In genomic region chr9:50770011-50770410, GRCm38 (mm10) we compare ENCODE assay signal across 19 mouse cellular contexts. TPM values are rescaled to one million over a fixed set of nuclear protein-coding genes. Genes with fewer than 3 reads are reported as not detected.
"Had no signal": no experiment of that assay in that cellular context is flagged by ENCODE, and none has a peak within 500 bp of the region (broad histone marks: within the 10 kb centered on the region; RNA-seq: fewer than 3 reads in every experiment).

No protein-coding gene starts in this region.

- H3K9me3 ChIP-seq: limb, embryonic 12.5 days; limb, embryonic 15.5 days; stomach, embryonic 15.5 days had no signal

- H3K36me3 ChIP-seq: limb, embryonic 12.5 days had no signal

- H3K4me2 ChIP-seq: limb, embryonic 15.5 days; midbrain, embryonic 11.5 days had no signal

- H3K27me3 ChIP-seq: limb, embryonic 12.5 days; limb, embryonic 15.5 days; stomach, embryonic 15.5 days had no signal

- H3K27ac ChIP-seq: limb, embryonic 12.5 days; stomach, embryonic 15.5 days had no signal

- H3K9ac ChIP-seq: limb, embryonic 12.5 days; limb, embryonic 15.5 days; stomach, embryonic 15.5 days had no signal

- H3K4me3 ChIP-seq: limb, embryonic 12.5 days; limb, embryonic 15.5 days; stomach, embryonic 15.5 days had no signal

- DNase-seq: kidney, adult 9 months; kidney, postnatal 14 days; kidney, postnatal 4 days; left cerebral cortex, postnatal 4 days; lung, adult 2 months; lung, postnatal 14 days; lung, postnatal 4 days; midbrain, embryonic 14.5 days; retina, postnatal 1 day; right cerebral cortex, postnatal 25 days; spleen, adult 18-20 months; thymus, postnatal 25 days had no signal

RNA-seq across cellular contexts. Expression of gene Hspb2, which starts 17.9 kb away (rescaled TPM):
- total RNA-seq: megakaryocyte progenitor cell, adult 5-6 weeks; megakaryocyte-erythroid progenitor cell, adult 5-6 weeks; neutrophil, adult 5-6 weeks had no signal

RNA-seq across cellular contexts. Expression of gene Cryab, which starts 18.9 kb away (rescaled TPM):
- total RNA-seq: megakaryocyte-erythroid progenitor cell, adult 5-6 weeks; neutrophil, adult 5-6 weeks had no signal
